In the genomic region with DNA sequence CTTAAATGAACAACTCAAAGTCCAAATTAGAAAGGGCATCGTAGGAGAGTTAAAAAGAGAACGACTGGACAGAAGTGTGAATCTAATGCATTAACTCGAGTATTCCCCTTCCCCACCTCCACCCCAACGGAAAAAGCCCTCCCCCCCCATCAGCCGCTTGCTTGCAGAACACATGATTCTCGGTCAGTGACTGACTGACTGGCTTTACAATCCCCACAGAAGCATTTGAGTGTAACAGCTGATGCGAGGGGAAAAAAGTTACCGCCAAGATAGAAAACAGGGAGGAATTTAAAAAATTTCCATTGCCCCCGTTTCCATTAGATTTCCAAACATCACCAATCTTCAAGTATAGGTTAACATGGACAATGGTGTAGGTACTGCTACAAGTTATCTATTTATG, we compare ENCODE assay signal across 11 mouse cellular contexts. TPM values are rescaled to one million over a fixed set of nuclear protein-coding genes. Genes with fewer than 3 reads are reported as not detected.
DNase-seq lines count a peak whose midpoint lies in the region; ATAC-seq lines count a peak whose summit lies in the region.
"Had no signal": no experiment of that assay in that cellular context is flagged by ENCODE, and none has a peak within 500 bp of the region (broad histone marks: within the 10 kb centered on the region; RNA-seq: fewer than 3 reads in every experiment).

No protein-coding gene starts in this region.

- no peak overlapping the region for H3K4me3 ChIP-seq in heart, embryonic 13.5 days
- H3K4me3 ChIP-seq in forebrain, embryonic 12.5 days (replicated peaks): peak overlapping the region; percentile 11
- peak overlapping the region; percentile 30 for H3K4me3 ChIP-seq in hindbrain, embryonic 16.5 days (ENCODE audit: low read length)
- H3K4me3 ChIP-seq: embryonic facial prominence, embryonic 15.5 days had no signal

- no peaks in the 10 kb centered on the region for H3K27me3 ChIP-seq in heart, embryonic 13.5 days (replicated peaks)
- H3K27me3 ChIP-seq in forebrain, embryonic 12.5 days: no peaks in the 10 kb centered on the region
- H3K27me3 ChIP-seq in hindbrain, embryonic 16.5 days (replicated peaks; ENCODE audit: control insufficient read depth, insufficient read depth, low read length): no peaks in the 10 kb centered on the region
- H3K27me3 ChIP-seq: embryonic facial prominence, embryonic 15.5 days had no signal

- H3K4me2 ChIP-seq in heart, embryonic 13.5 days: peak overlapping the region; percentile 31
- peak overlapping the region; percentile 81 for H3K4me2 ChIP-seq in forebrain, embryonic 12.5 days
- peak overlapping the region; percentile 56 for H3K4me2 ChIP-seq in hindbrain, embryonic 16.5 days (ENCODE audit: low read length)
- H3K4me2 ChIP-seq: embryonic facial prominence, embryonic 15.5 days had no signal

- ATAC-seq in heart, embryonic 13.5 days (ENCODE audit: extremely low read depth, insufficient number of reproducible peaks, low FRiP score, low TSS enrichment): no peak
- no peak for ATAC-seq in forebrain, embryonic 12.5 days (ENCODE audit: low FRiP score)
- no peak for ATAC-seq in hindbrain, embryonic 16.5 days

- no peak for DNase-seq in heart, adult 18-20 months
- DNase-seq in neural tube, embryonic 10.5 days (ENCODE audit: extremely low spot score, low spot score): peak; percentile 12
- no peak for DNase-seq in spleen, postnatal 36 days (ENCODE audit: low spot score in 2 of 2)
- DNase-seq in thymus, postnatal 0 days (ENCODE audit: low spot score): no peak
- no peak for DNase-seq in right cerebral cortex, adult 18-20 months
- DNase-seq: cerebellum, adult 9-10 months; liver had no signal

- no peak overlapping the region for H3K27ac ChIP-seq in heart, embryonic 13.5 days (replicated peaks)
- no peak overlapping the region for H3K27ac ChIP-seq in forebrain, embryonic 12.5 days
- no peak overlapping the region for H3K27ac ChIP-seq in hindbrain, embryonic 16.5 days (ENCODE audit: low read depth, low read length)
- H3K27ac ChIP-seq: embryonic facial prominence, embryonic 15.5 days had no signal

- 48% methylated on average over 9 of the region's 9 CpGs for WGBS in heart, embryonic 13.5 days
- 49% methylated on average over 9 of the region's 9 CpGs for WGBS in forebrain, embryonic 12.5 days
- 27% methylated on average over 9 of the region's 9 CpGs for WGBS in hindbrain, embryonic 16.5 days

- H3K9ac ChIP-seq in heart, embryonic 13.5 days: peak overlapping the region; percentile 56; the same call in 1 of the 2 replicates
- H3K9ac ChIP-seq in forebrain, embryonic 12.5 days: peak overlapping the region; percentile 21; the same call in 1 of the 2 replicates
- peak overlapping the region; percentile 22; the same call in 1 of the 2 replicates for H3K9ac ChIP-seq in hindbrain, embryonic 16.5 days (ENCODE audit: low read depth, low read length)
- H3K9ac ChIP-seq: embryonic facial prominence, embryonic 15.5 days had no signal

- peaks cover 53% of the 10 kb centered on the region for H3K36me3 ChIP-seq in heart, embryonic 13.5 days
- H3K36me3 ChIP-seq in forebrain, embryonic 12.5 days (replicated peaks): peaks cover 42% of the 10 kb centered on the region
- peaks cover 8% of the 10 kb centered on the region for H3K36me3 ChIP-seq in hindbrain, embryonic 16.5 days (ENCODE audit: control insufficient read depth, insufficient read depth, low read length)

- H3K4me1 ChIP-seq in heart, embryonic 13.5 days: peaks cover 29% of the 10 kb centered on the region
- peaks cover 60% of the 10 kb centered on the region for H3K4me1 ChIP-seq in forebrain, embryonic 12.5 days
- H3K4me1 ChIP-seq in hindbrain, embryonic 16.5 days (ENCODE audit: control insufficient read depth, insufficient read depth, low read depth, low read length): peaks cover 30% of the 10 kb centered on the region

- H3K9me3 ChIP-seq in heart, embryonic 13.5 days: no peaks in the 10 kb centered on the region
- H3K9me3 ChIP-seq in forebrain, embryonic 12.5 days: no peaks in the 10 kb centered on the region
- no peaks in the 10 kb centered on the region for H3K9me3 ChIP-seq in hindbrain, embryonic 16.5 days (ENCODE audit: control insufficient read depth, low read length)
- H3K9me3 ChIP-seq: embryonic facial prominence, embryonic 15.5 days had no signal

RNA-seq across cellular contexts. Expression of gene Msi2, which starts 4.8 kb away (rescaled TPM):
- polyA plus RNA-seq in heart, embryonic 13.5 days (2015; fragmentation: Nextera tagmentation; extraction: Ambion mirVana): 16.2 and 18.8 TPM in 2 replicates
- 100 to 1,000 TPM; 179 to 203 TPM for total RNA-seq in heart, adult 18-20 months (2021)
- polyA plus RNA-seq in forebrain, embryonic 12.5 days (2016; fragmentation: Nextera tagmentation; extraction: Ambion mirVana): 34.9 and 35.8 TPM in 2 replicates
- polyA plus RNA-seq in hindbrain, embryonic 16.5 days (2015; fragmentation: Nextera tagmentation; extraction: Ambion mirVana): 28.8 and 31.0 TPM in 2 replicates
- 13.5 and 23.0 TPM in 2 replicates for polyA plus RNA-seq in thymus, postnatal 0 days (2015; fragmentation: Nextera tagmentation; extraction: Ambion mirVana)

Comparison
In these comparisons a context has a peak if more than half of its experiments do, and no peak if none do; other contexts are left out.
1. H3K4me2 ChIP-seq: peak in every context shown above with its lines; median percentile 81 in forebrain, embryonic 12.5 days; 56 in hindbrain, embryonic 16.5 days; 31 in heart, embryonic 13.5 days.